Mouse (Mus musculus) heart, embryonic 16.5 days (tissue): ENCODE data around the gene Nemf. TPM values are rescaled to one million over a fixed set of nuclear protein-coding genes. Genes with fewer than 3 reads are reported as not detected.

ENCODE experiments used
- ATAC-seq: fragments of 200-750 bp; cut with Nextera tagmentation; replicated peaks from 2 replicates; pipeline ENCODE4 v1.8.0; 2017; ENCODE audit warnings: moderate number of reproducible peaks; ENCODE audit not compliant: insufficient read depth, low FRiP score; ENCODE audit errors: extremely low read depth
- H3K27ac ChIP-seq: fragments of 300-500 bp; sonication (generic); 2 replicates; pipeline ENCODE4 v1.5.1; 2014; ENCODE audit warnings: mild to moderate bottlenecking, low read length, control low read depth, moderate library complexity
- H3K27me3 ChIP-seq: fragments of 300-500 bp; sonication (generic); 2 replicates; pipeline ENCODE4 v1.6.1; 2014; ENCODE audit warnings: low read length, mixed read lengths; ENCODE audit not compliant: control insufficient read depth, insufficient read depth
- H3K36me3 ChIP-seq: fragments of 300-500 bp; sonication (generic); 2 replicates; pipeline ENCODE4 v1.6.1; 2014; ENCODE audit not compliant: control insufficient read depth, insufficient read depth
- H3K4me1 ChIP-seq: fragments of 300-500 bp; sonication (generic); 2 replicates; pipeline ENCODE4 v1.6.1; 2014; ENCODE audit warnings: low read length, mixed read lengths; ENCODE audit not compliant: control insufficient read depth, insufficient read depth
- H3K4me2 ChIP-seq: fragments of 300-500 bp; sonication (generic); 2 replicates; pipeline ENCODE4 v1.6.1; 2014; ENCODE audit warnings: low read depth, mild to moderate bottlenecking, control low read depth, low read length
- H3K4me3 ChIP-seq: fragments of 300-500 bp; sonication (generic); 2 replicates; pipeline ENCODE4 v1.5.1; 2014; ENCODE audit warnings: mild to moderate bottlenecking, control low read depth, low read length
- H3K9ac ChIP-seq: fragments of 300-500 bp; sonication (generic); 2 replicates; pipeline ENCODE4 v1.6.1; 2014; ENCODE audit warnings: low read length, control low read depth
- H3K9me3 ChIP-seq: fragments of 300-500 bp; sonication (generic); replicated peaks from 2 replicates; pipeline ENCODE4 v1.6.1; 2016; ENCODE audit warnings: low read length; ENCODE audit not compliant: control insufficient read depth
- WGBS: fragments of 180-500 bp; shearing (Covaris S2); extraction: QIAGEN DNeasy Blood & Tissue Kit; methylation state at CpG from one replicate; pipeline ENCODE4 v1.1.7; 2014; 5-methylcytosine and 5-hydroxymethylcytosine counted together
- polyA plus RNA-seq: library from polyadenylated mRNA; unstranded; fragments of >200 nt; fragmentation: Nextera tagmentation; extraction: Ambion mirVana; gene quantifications from 2 replicates; pipeline ENCODE4 v1.2.1, GENCODE M21; 2015

Nemf gene
- polyA plus RNA-seq, 1 experiment from 2014 or later, result 68.5 TPM

DNA sequence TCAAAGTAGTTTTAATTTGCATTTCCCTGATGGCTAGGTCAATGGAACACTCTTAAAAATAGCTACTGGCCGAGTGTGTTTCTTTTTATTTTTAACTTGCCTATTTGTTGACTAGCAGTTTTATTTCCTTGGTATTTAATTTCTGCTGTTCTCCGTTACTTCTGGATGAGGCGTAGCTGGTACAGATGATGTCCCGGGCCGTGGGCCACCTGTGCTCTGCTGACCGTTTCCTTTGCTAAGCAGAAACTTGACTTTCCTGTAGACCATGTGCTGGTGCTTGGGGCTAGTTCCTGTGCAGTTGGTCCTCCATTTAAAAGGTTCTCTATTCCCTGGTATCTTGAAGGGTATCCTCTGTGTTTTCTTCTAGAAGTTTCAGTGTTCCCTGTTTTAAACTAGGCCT, 64.6 kb downstream of the Nemf start:
- Histone ChIP-seq H3K4me2 (no peak overlapping the region), H3K4me1 (0 out of 2 replicates have a peak, but pooled peaks cover 3% of the 10 kb centered on the region), H3K36me3 (no peaks in the 10 kb centered on the region), H3K9me3 (no peaks in the 10 kb centered on the region), H3K27me3 (no peaks in the 10 kb centered on the region), H3K27ac (no peak overlapping the region), H3K4me3 (no peak overlapping the region), H3K9ac (no peak overlapping the region)
- 80% methylated on average over 6 of the region's 6 CpGs for WGBS
- ATAC-seq, result no peak

- no peaks in the 10 kb centered on the region for H3K4me1 ChIP-seq
- no peak overlapping the region for H3K9ac ChIP-seq
- H3K27ac ChIP-seq, result no peak overlapping the region
- 61% methylated on average over 9 of the region's 9 CpGs for WGBS
- no peak for ATAC-seq
- H3K9me3 ChIP-seq, result no peaks in the 10 kb centered on the region
- H3K36me3 ChIP-seq, result no peaks in the 10 kb centered on the region
- no peak overlapping the region for H3K4me2 ChIP-seq
- H3K27me3 ChIP-seq, result no peaks in the 10 kb centered on the region
- H3K4me3 ChIP-seq, result no peak overlapping the region
These were observed 68.3 kb downstream of the Nemf start for GRCm38 (mm10) chr12:69288699-69289098.

DNA sequence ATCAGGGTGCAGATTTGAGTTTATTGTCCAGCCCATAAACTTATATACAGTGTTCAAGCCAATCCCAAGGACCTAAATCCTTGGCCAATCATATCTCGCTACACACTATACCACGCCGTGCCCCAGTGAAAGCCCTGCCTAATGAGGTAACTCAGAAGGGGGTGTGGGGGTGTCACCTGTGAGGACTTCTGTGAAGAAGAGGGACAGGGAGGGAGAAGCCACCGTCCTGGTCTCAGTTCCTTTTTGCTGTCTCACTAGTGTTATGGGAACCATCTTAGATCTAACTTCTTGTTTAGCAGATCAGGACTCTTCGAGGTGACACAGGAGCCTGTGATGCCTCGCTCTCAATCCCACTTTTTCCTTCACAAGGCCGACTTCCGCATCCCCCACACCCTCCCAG, 69.4 kb downstream of the Nemf start:
- WGBS, result 84% methylated on average over 8 of the region's 8 CpGs
- Histone ChIP-seq H3K4me1 (no peaks in the 10 kb centered on the region), H3K4me2 (no peak overlapping the region), H3K9ac (no peak overlapping the region), H3K36me3 (no peaks in the 10 kb centered on the region), H3K4me3 (no peak overlapping the region), H3K27me3 (no peaks in the 10 kb centered on the region), H3K27ac (no peak overlapping the region), H3K9me3 (no peaks in the 10 kb centered on the region)
- no peak for ATAC-seq

GRCm38 (mm10) chr12:69283146-69283545, 73.8 kb downstream of the Nemf start:
- H3K4me2 ChIP-seq, result no peak overlapping the region
- no peak overlapping the region for H3K27ac ChIP-seq
- H3K9me3 ChIP-seq, result no peaks in the 10 kb centered on the region
- H3K4me3 ChIP-seq, result no peak overlapping the region
- H3K9ac ChIP-seq, result no peak overlapping the region
- 78% methylated on average over 7 of the region's 7 CpGs for WGBS
- H3K36me3 ChIP-seq, result no peaks in the 10 kb centered on the region
- no peaks in the 10 kb centered on the region for H3K27me3 ChIP-seq
- no peaks in the 10 kb centered on the region for H3K4me1 ChIP-seq
- ATAC-seq, result no peak

- Histone ChIP-seq H3K4me1 (no peaks in the 10 kb centered on the region), H3K4me3 (no peak overlapping the region), H3K27me3 (no peaks in the 10 kb centered on the region), H3K9me3 (no peaks in the 10 kb centered on the region), H3K27ac (no peak overlapping the region), H3K36me3 (no peaks in the 10 kb centered on the region), H3K9ac (no peak overlapping the region), H3K4me2 (no peak overlapping the region)
- whole genome bisulfite sequencing, result 93% methylated on average over 3 of the region's 3 CpGs
- no peak for ATAC-seq
These were observed 76.0 kb downstream of the Nemf start for GRCm38 (mm10) chr12:69280915-69281314.

- H3K9me3 ChIP-seq, result no peaks in the 10 kb centered on the region
- H3K27ac ChIP-seq, result peak overlapping the region; percentile 19; the same call in 1 of the 2 replicates
- no peaks in the 10 kb centered on the region for H3K36me3 ChIP-seq
- H3K4me1 ChIP-seq, result no peaks in the 10 kb centered on the region
- ATAC-seq, result peak; percentile 41
- H3K27me3 ChIP-seq, result no peaks in the 10 kb centered on the region
- H3K9ac ChIP-seq, result no peak overlapping the region
- WGBS, result 22% methylated on average over 1 of the region's 1 CpGs
- no peak overlapping the region for H3K4me3 ChIP-seq
- H3K4me2 ChIP-seq, result no peak overlapping the region
These were observed 77.0 kb downstream of the Nemf start for GRCm38 (mm10) chr12:69279931-69280469.

GRCm38 (mm10) chr12:69268956-69269355, 88.0 kb downstream of the Nemf start:
- ATAC-seq, result no peak
- no peaks in the 10 kb centered on the region for H3K36me3 ChIP-seq

DNA sequence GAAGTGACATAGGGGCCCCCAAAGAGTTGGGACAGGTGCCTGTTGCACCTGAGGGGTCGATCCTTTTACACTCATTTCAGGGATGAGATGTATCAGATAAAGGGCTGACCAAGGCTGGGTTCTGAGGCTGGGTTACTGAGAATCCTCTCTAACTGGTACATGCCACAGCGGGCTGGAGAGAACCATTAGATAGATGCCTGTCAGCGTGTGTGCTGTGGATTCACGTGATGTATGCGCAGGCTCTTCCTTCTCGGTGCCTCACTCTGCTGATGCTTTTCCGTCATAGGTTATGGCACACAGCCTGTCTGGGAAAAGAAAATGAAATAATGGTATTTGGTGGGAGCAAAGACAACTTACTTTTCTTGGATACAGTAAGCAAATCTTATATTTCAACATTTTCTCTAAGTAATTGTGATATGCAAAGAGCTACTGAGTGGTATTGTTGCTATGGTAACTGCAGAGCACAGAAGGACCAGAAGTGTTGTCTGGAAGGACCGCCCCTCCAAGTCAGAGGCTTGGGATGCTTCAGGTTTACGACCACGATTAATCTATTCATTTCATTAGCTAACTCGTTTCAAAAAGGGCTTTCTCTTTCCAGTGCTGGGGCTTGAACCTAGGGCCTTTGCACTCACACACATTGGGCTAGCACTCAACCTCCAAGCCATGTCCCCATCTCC, 88.9 kb downstream of the Nemf start:
- Histone ChIP-seq H3K4me2 (no peak overlapping the region), H3K4me3 (no peak overlapping the region), H3K27me3 (no peaks in the 10 kb centered on the region), H3K27ac (no peak overlapping the region), H3K4me1 (no peaks in the 10 kb centered on the region), H3K9ac (no peak overlapping the region), H3K36me3 (no peaks in the 10 kb centered on the region), H3K9me3 (no peaks in the 10 kb centered on the region)
- ATAC-seq, result no peak
- WGBS, result 76% methylated on average over 11 of the region's 11 CpGs

More at GRCm38 (mm10) chr12:69268956-69269355, 88.0 kb downstream of the Nemf start:
- H3K9me3 ChIP-seq, result no peaks in the 10 kb centered on the region
- no peak overlapping the region for H3K4me3 ChIP-seq
- H3K27me3 ChIP-seq, result no peaks in the 10 kb centered on the region
- H3K9ac ChIP-seq, result no peak overlapping the region
- 76% methylated on average over 2 of the region's 2 CpGs for WGBS
- H3K4me2 ChIP-seq, result no peak overlapping the region
- H3K4me1 ChIP-seq, result no peaks in the 10 kb centered on the region
- H3K27ac ChIP-seq, result no peak overlapping the region

- H3K4me2 ChIP-seq, result no peak overlapping the region
- no peaks in the 10 kb centered on the region for H3K4me1 ChIP-seq
- no peak for ATAC-seq
- H3K27ac ChIP-seq, result no peak overlapping the region
- 81% methylated on average over 3 of the region's 3 CpGs for WGBS
- no peak overlapping the region for H3K4me3 ChIP-seq
- H3K27me3 ChIP-seq, result no peaks in the 10 kb centered on the region
- H3K9ac ChIP-seq, result no peak overlapping the region
- H3K36me3 ChIP-seq, result no peaks in the 10 kb centered on the region
- H3K9me3 ChIP-seq, result no peaks in the 10 kb centered on the region
These were observed 91.9 kb downstream of the Nemf start for GRCm38 (mm10) chr12:69265031-69265430.
